Mouse (Mus musculus) v-Abl transformed pro-B cells (cell line): ENCODE data around the gene Tmem200c.

Source experiments
- in situ Hi-C, 2 experiments: fragments of 400-800 bp; cut with MboI; formaldehyde crosslinking; loops; one replicate each; pipeline ENCODE4 v1.15.1; 2025; ENCODE audit not compliant: unreplicated experiment in 2 of 2

Gene Tmem200c

GRCm38 (mm10) chr17:68890672-68891071 lies 64.2 kb downstream of the Tmem200c start:
- in situ Hi-C loops, result no loop called here
